Mouse (Mus musculus) heart, adult 2 months (tissue): Measurements from ENCODE around the gene Klhdc10.
A peak's percentile ranks its signal among the peaks of the same experiment; 100 is the strongest.

Source experiments
- CTCF ChIP-seq: fragments of 200-600 bp; IDR thresholded peaks from 2 replicates; pipeline ENCODE4 v1.8.1; 2022; ENCODE audit warnings: antibody characterized with exemption, mild to moderate bottlenecking, moderate library complexity
- POLR2A ChIP-seq: fragments of 200-500 bp; IDR thresholded peaks from 2 replicates; pipeline ENCODE4 v1.6.1; 2011; ENCODE audit warnings: mild to moderate bottlenecking, low read depth, low read length, control low read depth; ENCODE audit not compliant: insufficient read depth

DNA sequence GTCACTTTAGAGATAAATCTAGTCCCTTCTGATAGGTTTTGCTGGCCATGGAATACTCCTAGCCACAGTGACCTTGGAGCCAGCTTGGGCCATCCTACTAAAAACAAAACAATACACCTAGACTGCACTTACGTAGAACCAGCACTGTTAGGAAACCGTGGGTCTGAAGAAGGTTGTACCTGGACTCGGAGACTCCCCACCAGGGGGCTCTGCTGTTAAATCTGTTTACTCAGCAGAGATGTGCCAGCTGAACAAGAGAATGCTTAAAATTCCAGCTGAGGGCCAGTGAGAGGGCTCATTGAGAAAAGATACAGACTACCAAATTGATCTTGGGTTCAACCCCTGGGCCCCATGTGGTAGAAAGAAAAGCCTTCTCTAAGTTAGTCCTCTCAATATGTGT, 20.6 kb upstream of the Klhdc10 start:
- no peak for TF ChIP-seq POLR2A
- TF ChIP-seq CTCF, result peak; percentile 30; the same call in 1 of the 2 replicates
